Mouse (Mus musculus): ENCODE data around the gene Ermp1.

Ermp1 gene

GRCm38 (mm10) chr19:29647651-29648549 is at the start of gene Ermp1:
Gene Ermp1, minus strand, starts transcription at chr19:29648415.
- DNase-seq (ENCODE audit: low spot score), result peak; percentile 95

GRCm38 (mm10) chr19:29697245-29697874 is 49.1 kb upstream of the Ermp1 start, which contains the start of gene Mlana:
Gene Mlana, plus strand, starts transcription at chr19:29697824.
- DNase-seq (ENCODE audit: low spot score), result no peak

- no peak for DNase-seq (ENCODE audit: low spot score)
These were observed 48.6 kb upstream of the Ermp1 start for GRCm38 (mm10) chr19:29696840-29697239.

- no peak for DNase-seq (ENCODE audit: low spot score)
These were observed 48.1 kb upstream of the Ermp1 start for GRCm38 (mm10) chr19:29696309-29696708.

DNA sequence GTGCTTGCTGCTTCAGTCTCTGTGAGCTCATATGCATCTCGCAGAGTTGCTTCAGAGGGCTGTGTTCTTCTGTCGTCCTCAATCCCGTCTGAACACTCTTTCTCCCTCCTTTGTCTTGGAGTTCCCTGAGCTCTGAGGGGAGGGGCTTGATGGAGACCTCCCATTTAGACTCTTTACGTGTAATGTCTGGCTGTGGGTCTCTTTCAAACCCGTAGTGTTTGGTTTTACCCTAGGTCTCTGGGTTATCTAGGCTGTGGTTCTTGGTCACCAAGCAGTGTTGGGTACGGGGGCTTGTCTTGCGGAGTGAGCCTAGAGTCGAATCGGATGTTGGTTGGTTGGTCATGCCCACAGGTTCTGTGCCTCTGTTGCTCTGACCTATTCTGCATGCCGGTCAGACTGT is 46.9 kb upstream of the Ermp1 start:
- DNase-seq (ENCODE audit: low spot score), result no peak

GRCm38 (mm10) chr19:29683844-29684540 is 35.8 kb upstream of the Ermp1 start:
- peak; percentile 70 for DNase-seq (ENCODE audit: low spot score)

- DNase-seq (ENCODE audit: low spot score), result no peak
These were observed 32.3 kb upstream of the Ermp1 start for GRCm38 (mm10) chr19:29680182-29681152.

GRCm38 (mm10) chr19:29678181-29678778 is 30.1 kb upstream of the Ermp1 start:
- no peak for DNase-seq (ENCODE audit: low spot score)

- DNase-seq (ENCODE audit: low spot score), result no peak
These were observed 28.4 kb upstream of the Ermp1 start for GRCm38 (mm10) chr19:29676479-29677193.

GRCm38 (mm10) chr19:29675562-29676078 is 27.4 kb upstream of the Ermp1 start:
- no peak for DNase-seq (ENCODE audit: low spot score)

DNA sequence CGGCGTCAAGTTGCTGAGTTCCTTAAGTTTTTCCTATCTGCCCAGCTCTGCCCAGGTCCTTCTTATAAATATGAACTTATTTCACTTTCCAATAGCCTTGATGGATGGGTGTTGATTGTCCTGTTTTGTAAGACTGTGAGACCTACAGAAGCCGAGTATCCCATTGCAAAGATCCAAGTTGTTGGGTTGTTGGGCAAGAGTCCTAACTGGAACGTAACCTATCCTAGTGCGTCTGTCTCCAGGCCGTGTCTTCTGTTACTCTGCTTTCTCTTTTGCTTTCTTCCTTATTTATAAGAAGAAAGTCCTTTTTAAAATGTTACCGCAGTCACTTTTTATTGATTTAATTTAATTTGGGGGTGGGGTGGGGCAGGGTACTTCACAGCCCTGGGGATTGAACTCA is 26.7 kb upstream of the Ermp1 start:
- DNase-seq (ENCODE audit: low spot score), result no peak

- DNase-seq (ENCODE audit: low spot score), result no peak
These were observed 24.4 kb upstream of the Ermp1 start for GRCm38 (mm10) chr19:29672660-29673059.

- DNase-seq (ENCODE audit: low spot score), result no peak
These were observed 22.9 kb upstream of the Ermp1 start for GRCm38 (mm10) chr19:29671160-29671559.

DNA sequence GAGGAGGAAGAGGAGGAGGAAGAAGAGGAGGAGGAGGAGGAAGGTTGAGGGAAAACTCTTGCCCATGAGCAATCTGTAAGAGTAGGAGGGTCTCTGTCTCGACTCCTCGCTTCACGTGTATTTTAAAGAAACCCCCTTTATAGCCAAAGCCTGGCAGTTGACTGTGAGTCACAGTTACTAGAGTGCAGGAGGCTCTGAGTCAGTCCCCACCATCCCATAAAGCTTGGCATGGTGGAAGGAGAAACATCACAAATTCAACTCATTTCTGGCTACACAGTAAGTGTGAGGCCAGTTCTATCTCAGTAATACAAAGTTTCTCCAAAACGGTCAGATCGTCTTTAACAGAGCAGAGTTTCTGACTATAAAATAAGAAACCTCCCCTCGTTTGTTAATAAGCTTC is 22.0 kb upstream of the Ermp1 start:
- no peak for DNase-seq (ENCODE audit: low spot score)

DNA sequence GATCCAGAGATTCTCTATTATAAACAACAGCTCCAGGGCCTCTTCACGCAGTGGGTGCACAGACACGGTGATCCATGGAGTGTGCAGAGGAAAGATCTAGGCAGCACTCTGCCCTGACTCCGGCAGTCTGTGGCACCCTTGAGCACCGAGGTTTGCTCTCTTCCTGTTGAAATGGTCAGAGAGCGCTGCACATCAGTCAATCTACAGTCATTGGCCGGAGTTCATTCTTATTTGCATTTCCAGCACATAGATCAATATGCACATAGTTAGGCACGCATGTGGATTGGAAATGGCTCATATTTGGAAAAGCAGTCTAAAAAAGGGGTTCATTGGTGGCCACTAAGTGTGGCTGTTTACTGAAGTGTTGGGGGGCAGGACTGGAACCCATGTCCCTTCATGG is 19.9 kb upstream of the Ermp1 start:
- DNase-seq (ENCODE audit: low spot score), result no peak

GRCm38 (mm10) chr19:29666965-29667594 is 18.9 kb upstream of the Ermp1 start:
- DNase-seq (ENCODE audit: low spot score), result no peak

- DNase-seq (ENCODE audit: low spot score), result no peak
These were observed 17.9 kb upstream of the Ermp1 start for GRCm38 (mm10) chr19:29666164-29666563.

GRCm38 (mm10) chr19:29664934-29665333 is 16.7 kb upstream of the Ermp1 start:
- DNase-seq (ENCODE audit: low spot score), result no peak

- DNase-seq (ENCODE audit: low spot score), result no peak
These were observed 15.6 kb upstream of the Ermp1 start for GRCm38 (mm10) chr19:29663780-29664179.
